Mouse (Mus musculus) embryo, embryonic 11.5 days (tissue): ENCODE measurements around the gene Fbxl5.

Experiments
- DNase-seq: peaks from one replicate; pipeline ENCODE4 v3.0.0-alpha.2; 2012; ENCODE audit warnings: low read depth, low spot score

The Fbxl5 gene

DNA sequence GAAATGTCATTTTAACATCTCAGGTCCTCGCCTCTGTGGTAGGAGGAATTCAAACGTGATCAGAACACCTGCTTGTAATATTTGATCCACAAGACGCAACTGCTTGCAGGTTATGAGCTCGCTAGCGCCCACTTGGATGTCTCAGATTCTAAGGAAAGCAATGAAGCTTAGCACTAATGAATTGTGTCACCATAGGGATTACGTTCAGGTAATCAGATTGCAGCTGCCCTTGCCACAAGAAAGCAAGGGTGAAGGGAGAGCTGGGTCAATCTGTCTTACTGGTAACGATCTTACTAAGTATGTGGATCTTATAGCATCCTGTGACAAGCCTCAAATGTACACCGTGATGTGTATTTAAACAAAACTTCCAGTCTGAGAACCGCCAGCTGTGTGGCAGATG, 5.9 kb upstream of the Fbxl5 start:
- no peak for DNase-seq

DNA sequence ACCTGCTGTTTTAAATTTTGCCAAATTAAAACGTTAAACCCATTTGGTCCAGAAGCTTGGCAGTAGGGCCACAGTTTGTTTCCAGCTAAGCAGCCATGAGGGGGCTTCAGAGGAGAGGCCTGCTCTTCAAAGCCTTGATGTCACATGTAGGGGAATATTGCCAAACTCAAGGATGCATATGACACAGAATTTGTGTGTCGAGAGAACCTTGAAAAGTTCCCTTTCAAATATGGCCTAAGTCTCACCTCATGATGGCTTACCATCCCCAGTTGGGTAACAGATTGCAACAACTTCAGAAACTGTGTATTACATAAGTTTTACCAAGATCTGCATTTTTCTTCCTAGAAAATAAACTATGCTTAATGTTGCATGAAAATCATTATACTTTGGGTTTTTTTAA, 5.4 kb upstream of the Fbxl5 start:
- no peak for DNase-seq

DNA sequence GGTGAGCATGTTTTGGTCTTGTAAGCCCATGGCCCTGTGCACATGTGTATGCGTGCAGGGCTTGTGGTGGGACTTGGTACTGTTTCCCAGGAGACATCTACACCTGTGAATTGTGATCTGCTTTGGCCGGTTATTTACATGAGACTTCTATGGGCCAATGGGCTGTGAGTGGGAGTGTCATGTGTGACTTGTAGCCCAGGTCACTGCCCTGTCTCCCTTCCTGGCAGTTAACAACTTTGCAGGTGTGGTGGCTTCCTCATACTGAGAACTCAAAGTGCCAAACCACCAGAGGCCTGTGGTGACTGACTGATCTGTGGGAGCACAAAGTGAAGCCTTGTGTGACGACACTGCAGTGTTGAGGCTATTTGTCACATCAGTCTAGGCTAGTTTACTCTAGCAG, 3.1 kb upstream of the Fbxl5 start:
- DNase-seq = no peak

DNA sequence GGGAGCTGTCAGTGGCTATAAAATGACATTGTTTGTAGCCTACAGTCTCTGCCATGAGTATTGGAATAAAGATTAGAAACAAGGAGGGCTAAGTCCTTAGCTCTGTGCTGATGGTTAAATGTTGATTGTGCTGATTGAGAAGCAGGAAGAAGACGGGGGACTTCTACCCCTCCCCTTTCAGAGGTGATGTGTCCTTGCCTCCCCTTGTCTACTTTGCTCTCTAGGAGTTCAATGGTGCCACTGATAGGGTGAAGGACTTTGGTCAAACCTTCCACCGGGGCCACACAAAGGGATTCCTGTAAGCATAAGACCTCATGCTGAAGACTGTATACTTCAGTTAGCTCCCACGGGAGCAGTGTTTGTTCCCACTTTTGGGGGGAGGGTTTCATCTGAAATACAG, 1.4 kb upstream of the Fbxl5 start:
- no peak for DNase-seq

DNA sequence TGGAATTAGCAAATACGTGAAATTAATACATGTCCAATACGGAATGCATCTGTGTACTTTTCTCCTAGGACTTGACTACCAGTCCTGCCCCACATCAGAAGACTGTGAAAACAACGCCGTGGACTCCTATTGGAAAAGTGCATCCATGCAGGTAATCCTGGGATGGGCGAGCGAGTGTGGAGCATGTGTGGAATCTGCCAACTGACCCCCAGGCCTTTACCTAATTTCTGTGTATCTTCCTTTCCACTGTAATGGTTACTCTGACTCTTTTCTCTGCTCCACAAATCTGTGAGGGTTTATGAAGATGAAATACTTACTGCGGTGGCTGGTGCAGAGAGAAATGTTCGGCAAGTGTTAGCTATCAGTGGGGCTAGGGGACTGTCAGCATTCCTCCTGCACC, 761 bp upstream of the Fbxl5 start:
- no peak for DNase-seq

DNA sequence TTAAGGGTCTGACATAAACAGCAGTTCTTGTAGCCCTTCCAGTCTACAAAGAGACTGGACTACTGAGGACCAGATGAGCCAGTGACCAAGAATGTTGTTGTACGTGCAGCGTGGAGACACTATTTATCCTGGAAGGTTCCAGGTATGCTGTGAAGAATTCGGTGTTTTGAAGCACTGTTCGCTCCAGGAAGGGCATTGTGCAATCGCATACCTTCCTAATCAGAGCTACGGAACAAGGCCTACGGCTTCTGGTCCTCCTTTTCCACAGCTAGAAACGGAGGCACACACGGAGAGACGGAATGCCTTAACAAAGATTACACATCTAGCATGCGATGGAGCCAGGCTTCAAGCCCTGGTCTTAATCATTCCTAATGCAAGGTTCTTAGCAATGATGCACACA, 653 bp downstream of the Fbxl5 start:
- DNase-seq = no peak

DNA sequence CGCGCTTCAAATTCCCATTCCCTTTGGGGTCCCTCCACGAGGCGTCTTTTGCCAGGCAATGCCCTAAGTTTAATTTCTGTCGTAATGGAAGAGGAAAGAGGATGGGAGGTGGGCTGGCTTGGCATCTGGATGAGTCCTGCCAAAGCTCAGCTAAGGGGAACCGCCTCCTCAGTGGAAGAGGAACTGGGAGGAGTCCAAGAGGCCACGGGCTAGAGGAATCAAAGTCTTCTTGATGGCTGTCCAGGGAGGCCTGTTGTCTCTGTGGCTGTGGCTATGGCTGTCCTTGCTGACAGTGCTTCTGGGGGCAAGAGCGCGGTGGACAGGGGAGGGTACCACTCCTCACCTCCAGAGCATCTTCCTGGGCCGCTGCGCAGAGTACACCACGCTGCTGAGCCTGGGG, 2.7 kb downstream of the Fbxl5 start, which contains the start of gene Bst1:
Gene Bst1, plus strand, starts transcription at position 191 of the 400 bp plus-strand sequence.
- DNase-seq = no peak

DNA sequence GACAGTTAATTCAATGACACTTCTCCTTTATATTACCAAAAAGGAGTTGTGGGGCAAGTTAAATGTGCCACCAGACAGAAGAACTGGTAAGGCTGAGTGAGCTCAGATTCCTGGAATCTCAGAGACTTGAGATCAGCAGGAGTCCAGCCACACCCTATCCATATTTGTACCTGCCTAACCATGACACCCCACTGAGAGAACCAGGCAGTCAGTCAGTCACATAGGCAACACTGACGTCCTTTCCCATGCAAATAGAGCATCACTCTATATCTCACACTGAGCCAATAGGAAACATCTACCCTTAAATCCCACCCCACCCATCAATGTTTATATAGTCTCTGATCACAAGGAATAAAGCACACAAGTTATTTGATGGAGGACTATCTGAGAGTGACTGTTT, 5.7 kb downstream of the Fbxl5 start:
- DNase-seq = no peak

DNA sequence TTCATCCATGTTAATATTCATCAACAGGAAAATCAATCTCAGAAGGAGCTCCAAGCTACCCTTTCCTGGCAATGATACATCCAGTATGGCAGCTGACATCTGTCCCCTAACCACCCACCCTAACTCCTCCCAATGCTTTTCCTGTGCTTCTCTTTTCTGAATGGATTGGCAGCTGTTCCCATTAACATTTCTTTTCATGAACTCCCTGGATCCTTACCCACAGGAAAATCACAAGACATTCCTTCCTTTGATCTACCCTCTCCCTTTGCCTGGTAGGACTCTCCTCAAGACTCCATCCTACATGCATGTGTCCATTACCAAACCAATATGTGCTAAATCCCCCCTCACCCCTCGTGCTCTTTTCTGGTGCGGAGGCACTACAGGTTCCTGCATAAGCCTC, 6.9 kb downstream of the Fbxl5 start:
- DNase-seq = no peak

DNA sequence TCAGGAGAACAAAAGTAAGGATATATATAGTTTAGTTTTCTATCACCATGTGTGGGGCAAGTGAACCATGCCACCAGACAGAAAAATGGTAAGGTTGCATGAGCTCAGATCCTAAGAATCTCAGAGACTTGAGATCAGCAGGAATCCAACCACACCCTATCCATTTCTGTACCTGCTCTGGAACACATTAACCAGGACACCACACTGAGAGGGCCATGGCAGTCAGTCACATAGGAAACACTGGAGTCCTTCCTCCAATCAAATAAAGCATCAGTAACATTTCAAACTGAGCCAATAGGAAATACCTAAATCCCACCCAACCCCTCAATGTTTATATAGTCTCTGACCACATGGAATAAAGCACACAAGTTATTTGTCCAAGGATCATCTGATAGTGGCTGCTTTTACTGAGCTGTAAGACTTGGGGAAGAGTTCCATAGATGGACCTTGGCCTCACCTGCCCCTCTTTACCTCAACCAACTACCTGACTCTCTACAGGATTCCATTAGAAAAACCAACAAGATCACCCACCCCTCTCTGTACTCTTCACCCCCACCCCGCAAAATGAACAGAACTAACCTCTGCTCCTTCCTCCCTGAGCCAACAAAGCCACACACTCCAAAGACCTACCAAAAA, 10.9 kb downstream of the Fbxl5 start:
- no peak for DNase-seq

DNA sequence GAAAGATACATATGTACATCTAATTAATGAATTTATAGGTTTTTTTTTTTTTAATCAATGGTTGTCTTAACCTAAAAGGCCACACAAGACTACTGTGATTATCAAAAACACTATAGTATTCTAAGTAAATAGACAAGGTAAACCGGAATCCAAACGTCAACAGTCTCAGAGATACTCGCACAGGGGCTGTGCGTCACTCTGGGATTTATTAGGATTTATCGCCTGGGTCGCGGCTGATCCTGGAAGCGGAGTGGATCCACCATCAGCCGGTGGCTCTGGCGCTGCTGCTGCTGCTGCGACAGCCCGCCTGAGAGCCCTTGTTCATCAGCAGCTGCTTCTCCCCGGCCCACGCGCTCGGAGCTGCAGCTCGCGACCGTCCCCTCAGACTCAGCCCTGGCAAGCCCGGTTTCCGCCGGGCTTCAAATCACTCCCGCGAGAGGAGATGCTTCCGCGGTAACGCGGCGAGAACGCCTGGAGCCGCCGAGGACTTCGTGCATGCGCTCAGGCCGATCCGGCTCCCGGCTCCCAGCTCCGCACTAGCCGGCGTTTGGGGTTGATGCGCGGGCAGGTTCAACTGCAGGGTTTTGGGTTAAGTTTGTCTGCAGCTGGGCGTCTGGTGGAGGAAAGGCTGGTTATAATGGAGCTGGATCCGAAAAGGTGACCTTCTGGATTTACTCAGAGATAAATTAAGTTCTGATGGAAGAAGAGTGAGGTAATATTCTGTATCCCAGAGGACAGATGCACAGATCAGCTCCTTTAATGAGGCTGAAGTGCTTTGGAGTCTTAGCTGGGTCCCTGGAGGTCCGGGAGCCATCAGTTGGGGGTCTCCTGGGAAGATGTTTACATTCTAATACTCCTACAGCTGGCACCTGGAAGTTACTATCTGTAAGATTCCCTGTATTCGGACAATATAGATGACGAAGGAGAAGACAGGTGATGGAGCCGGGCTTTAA, 13.4 kb downstream of the Fbxl5 start:
- peak; percentile 69 for DNase-seq

DNA sequence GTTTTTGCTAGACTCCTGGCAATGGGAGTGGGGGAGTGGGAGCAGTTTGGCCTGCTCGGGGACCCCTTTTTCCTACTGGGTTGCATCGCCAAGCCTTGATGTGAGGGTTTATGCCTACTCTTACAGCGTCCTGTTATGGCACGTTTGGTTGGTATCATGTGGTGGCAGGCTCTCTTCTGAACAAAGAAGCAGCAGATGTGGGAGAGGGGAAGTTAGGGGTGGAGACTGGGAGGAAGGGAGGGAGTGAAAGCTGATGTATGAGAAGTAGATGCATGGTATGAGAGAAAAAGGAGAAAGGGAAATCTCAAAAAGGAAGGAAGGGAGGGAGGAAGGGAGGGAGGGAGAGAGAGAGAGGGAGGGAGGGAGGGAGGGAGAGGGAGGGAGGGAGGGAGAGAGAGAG, 14.5 kb downstream of the Fbxl5 start:
- DNase-seq = no peak

DNA sequence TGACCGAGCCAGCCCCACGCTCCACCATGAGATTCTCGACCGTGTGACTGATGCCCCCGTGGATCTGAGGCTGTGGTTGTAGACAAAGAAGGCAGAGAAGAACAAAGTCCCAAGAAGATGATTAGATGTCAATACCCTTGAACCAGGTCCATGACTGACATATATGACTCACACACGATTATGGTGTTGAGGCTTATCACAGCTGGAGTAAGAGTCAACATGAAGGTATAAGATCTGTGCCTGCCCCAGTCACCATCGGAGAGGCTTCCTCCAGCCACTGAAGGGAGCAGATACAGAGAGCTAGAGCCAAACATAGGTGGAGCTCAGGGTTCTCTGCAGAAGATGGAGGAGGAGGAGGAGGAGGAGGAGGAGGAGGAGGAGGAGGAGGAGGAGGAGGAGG, 15.1 kb downstream of the Fbxl5 start:
- no peak for DNase-seq

DNA sequence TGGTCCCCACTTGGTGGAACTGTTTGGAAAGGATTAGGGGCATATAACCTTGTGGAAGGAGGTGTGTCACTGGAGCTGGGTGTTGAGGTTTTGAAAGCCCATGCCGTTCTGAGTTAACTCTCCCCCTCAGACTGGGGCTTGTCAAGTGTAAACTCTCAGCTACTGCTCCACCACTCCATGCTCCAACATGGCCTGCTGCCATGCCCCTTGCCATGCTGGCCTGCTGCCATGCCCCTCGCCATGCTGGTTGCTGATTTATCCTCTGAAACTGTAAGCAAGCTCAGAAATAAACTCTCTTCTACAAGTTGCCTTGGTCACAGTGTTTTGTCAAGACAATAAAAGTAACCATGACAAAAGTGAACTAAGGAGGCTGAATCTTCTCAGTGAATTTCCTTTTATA, 16.0 kb downstream of the Fbxl5 start:
- no peak for DNase-seq

DNA sequence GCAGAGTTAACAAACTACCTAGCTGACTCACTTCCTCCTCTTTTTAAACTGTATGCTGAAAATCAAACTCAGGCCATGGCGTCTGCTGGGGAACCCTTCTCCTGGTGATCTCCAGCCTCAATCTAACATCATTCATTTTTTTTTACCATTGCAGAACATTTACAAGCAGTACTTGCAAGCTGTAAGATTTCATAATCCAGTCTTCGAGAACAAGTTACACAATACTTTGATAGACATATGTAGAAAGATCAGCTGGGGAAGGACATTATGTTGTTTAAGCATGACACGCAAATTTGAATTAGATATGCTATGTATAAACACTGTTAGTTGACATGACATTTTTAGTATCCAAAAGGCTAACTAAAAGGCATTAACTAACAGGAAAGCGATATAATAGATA, 19.6 kb downstream of the Fbxl5 start:
- DNase-seq = no peak

DNA sequence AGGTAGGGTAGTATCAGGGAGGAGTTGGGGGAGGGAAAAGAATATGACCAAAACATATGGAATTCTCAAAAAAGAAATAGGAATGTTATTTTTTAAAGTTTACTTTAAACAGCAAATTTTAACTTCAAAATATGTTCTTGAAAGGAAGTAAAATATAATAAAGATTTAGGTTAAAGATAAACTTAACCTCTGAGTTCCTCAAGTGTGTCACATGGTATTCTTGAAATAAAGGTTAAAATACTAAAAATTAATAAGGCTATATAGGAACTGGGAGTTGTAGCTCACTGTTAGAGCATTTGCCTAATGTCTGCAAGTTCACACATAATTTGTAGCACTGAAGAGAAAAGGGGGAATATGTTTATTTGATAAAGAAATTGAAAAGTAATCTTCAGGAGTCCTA, 20.2 kb downstream of the Fbxl5 start:
- DNase-seq = no peak

DNA sequence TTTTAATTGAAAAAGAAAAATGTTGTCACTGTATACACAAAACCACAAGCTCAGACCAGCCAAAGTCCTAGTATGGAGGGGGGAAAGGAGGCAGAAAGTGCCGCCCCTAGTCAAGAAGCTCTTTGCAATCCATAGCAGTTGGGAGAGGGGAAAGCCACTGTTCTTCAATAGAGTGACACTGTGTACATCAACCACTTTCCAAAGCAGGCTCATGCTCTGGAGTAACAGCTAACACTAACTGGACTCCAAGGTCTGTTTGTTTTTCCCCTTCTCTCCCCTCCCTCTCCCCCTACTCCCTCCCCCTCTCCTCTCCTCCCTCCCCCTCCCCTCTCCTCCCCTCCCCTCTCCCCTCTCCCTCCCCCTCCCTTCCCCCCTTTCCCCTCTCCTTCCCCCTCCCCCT, 20.7 kb downstream of the Fbxl5 start:
- DNase-seq = no peak

DNA sequence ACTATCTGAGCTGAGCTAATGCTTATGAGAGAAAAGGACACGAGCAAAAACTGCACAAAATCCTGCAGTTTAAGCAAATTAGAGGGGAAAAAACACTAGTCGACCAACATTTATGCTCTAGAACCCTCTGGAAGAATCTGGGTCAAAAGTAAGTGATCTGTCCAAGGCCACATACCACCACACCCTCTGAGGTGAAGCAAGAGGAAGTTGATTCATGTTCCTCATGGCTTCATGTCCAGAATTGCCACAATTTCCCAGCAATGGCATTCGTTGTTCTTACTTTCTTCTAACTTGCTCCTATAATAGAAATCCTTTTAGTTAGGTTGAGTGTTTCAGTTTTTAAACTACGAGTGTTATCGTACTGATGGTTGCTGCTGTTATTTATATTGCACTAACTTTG, 21.9 kb downstream of the Fbxl5 start:
- DNase-seq = no peak

DNA sequence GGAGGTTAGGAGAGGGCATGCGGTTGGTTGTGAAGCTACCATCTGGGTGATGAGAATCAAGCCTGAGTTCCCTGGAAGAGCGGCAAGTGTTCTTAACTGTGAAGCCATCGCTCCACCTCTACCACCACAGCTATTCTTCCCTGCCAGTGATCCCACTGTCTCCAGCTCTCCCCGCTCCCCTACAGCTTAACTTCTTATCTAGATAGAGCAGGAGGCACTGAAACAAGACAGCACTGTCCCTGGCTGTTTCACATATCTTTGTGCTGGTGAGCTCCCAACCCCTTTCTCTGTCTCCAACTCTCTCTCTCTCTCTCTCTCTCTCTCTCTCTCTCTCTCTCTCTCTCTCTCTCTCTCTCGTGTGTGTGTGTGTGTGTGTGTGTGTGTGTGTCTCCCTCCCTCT, 29.1 kb downstream of the Fbxl5 start:
- DNase-seq = no peak

DNA sequence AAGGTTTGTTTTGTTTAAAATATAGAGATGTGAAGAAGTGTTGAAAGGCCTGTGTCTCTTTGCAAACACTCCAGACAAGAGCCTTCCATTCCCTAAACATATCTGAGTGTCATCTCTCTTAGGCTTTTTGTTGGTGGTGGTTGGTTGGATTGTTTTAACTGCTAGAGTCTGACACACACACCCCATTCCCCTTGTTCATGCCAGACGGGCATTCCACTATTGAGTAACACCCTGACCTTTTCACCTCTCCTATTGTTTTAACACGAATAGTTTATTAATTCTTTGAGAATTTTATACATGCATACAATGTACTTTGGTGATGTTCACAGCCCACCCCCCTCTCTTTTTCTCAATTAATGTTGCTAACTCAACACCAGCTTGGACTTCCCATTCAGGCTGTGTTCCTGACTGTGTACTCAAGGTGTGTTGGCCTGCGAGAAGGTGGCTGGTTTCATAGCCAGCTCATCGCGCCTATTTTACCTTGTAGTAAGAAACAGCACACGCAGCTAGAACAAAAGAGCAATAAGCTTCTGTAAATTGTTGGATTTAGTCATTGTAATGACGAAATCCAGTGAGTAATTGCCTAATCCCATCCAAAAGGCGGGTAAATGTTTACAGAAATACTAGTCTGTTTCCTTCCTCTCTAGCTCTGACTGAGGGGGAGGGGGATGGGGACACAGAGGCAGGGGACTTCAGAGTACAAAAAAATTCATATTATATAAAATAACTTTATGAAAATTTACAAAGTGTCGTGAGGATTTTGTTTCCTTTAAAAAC, 33.3 kb downstream of the Fbxl5 start:
- no peak for DNase-seq

DNA sequence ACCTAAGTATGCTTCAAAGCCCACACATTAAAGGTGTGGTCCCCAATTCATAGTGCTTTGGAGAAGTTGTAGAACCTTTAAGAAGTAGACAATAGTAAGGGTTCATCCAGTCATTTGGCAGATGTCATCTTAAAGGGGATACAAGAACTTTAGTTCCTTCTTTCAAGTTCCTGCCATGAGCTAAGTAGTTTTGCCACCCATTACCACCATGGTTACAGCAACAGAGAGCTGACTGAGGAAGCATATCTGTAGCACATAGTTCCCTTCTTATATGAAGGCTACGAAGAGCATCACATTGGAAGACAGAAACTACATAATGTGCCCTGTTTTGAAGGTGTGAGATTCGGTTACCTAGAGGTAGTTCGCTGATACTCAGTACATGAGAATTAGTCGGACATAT, 34.8 kb downstream of the Fbxl5 start:
- DNase-seq = no peak

DNA sequence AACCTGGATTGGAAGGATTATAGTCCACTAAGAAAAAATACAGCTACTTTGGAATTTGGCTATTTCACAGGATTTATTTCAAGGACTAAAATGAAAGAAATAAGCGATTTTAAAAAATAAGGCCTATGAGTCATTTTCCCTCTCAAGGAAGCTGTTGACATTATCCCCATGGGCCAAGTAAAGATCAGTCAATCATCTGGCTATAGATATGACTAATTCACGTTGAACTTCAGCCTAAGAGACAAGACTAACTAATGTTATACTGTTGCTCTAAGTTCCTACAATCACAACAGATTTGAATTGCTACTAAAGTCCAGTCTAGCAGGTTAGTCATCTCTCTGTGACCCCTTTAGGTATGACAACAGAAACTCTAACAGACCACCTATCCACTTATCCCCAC, 37.4 kb downstream of the Fbxl5 start:
- no peak for DNase-seq
